Mouse (Mus musculus): ENCODE results near the gene Dcaf8. TPM values are rescaled to one million over a fixed set of nuclear protein-coding genes. Genes with fewer than 3 reads are reported as not detected.

The Dcaf8 gene
- polyA plus RNA-seq, 1 experiment = 4.3 TPM

DNA sequence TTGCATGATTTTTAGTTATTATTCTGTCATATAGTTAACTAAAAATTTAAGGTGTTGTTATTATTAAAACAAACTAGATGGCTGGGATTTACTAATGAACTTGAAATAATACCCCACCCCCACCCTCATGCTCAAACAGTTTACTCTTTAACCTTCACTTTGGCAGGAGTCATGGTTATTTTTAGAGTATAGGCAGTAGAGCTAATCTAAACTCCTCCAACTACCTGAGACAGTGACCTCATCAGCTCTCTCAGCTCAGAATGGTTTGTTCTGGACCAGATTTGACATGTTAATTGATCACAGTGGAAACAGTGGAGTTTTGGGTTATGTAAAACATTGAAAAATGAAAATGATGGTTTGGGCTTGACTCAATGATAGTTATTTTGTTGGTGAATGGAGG, 12.6 kb downstream of the Dcaf8 start:
- H3K4me1 ChIP-seq (ENCODE audit: control insufficient read depth) = peaks cover 21% of the 10 kb centered on the region
- TF ChIP-seq GATA1 (IDR thresholded peaks at IDR 0.05; ENCODE audit: low read length) = no peak
- TF ChIP-seq TAL1 (IDR thresholded peaks at IDR 0.05; ENCODE audit: low read length) = no peak

DNA sequence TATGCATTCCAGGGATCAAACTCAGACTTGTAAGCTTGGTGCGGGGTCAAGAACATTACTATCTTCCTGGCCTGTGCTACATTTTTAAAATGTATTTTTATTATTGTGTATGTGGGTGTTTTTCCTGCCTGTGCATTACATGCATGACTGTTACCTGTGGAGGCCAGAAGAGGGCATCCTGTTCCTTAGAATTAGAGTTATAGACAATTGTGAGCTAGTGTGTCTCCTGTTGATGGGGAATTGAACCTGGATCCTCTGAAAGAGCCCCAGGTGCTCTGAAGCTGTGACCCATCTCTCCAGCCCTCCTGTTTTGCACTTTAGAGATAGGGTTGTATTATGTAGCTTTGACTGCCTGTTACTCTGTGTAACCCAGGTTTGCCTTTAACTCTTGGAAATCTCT, 14.1 kb downstream of the Dcaf8 start:
- Histone ChIP-seq H3K9me3 (ENCODE audit: control insufficient read depth, low read length) (no peaks in the 10 kb centered on the region), H3K4me3 (replicated peaks) (no peak overlapping the region), H3K36me3 (ENCODE audit: control insufficient read depth) (peaks cover 77% of the 10 kb centered on the region), H3K27me3 (ENCODE audit: control insufficient read depth) (no peaks in the 10 kb centered on the region), H3K4me1 (ENCODE audit: control insufficient read depth) (peaks cover 17% of the 10 kb centered on the region)
- TF ChIP-seq GATA1 (IDR thresholded peaks at IDR 0.05; ENCODE audit: low read length) (no peak), TAL1 (IDR thresholded peaks at IDR 0.05; ENCODE audit: low read length) (no peak)

More for the DNA sequence above, 12.6 kb downstream of the Dcaf8 start:
- no peaks in the 10 kb centered on the region for H3K9me3 ChIP-seq (ENCODE audit: control insufficient read depth, low read length)
- H3K36me3 ChIP-seq (ENCODE audit: control insufficient read depth) = peaks cover 76% of the 10 kb centered on the region
- no peaks in the 10 kb centered on the region for H3K27me3 ChIP-seq (ENCODE audit: control insufficient read depth)
- H3K4me3 ChIP-seq (replicated peaks) = no peak overlapping the region

DNA sequence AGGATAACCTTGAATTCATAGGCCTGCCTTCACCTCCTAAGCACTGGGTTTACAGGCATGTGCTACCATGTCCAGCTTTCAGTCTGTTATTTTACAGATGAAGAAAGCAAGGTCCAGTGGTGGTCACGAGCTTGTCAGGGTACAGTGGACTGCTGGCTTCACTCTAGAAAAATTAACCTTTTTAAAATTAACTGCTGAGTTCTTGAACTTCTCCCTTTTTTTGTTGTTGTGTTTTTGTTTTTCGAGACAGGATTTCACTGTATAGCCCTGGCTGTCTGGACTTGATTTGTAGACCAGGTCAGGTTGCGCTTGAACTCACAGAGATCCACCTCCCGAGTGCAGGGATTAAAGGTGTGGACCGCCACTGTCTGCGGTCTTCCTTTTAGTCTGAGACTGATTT, 15.1 kb downstream of the Dcaf8 start:
- no peak for TF ChIP-seq GATA1 (IDR thresholded peaks at IDR 0.05; ENCODE audit: low read length)
- TF ChIP-seq TAL1 (IDR thresholded peaks at IDR 0.05; ENCODE audit: low read length) = no peak
- Histone ChIP-seq H3K4me1 (ENCODE audit: control insufficient read depth) (peaks cover 17% of the 10 kb centered on the region), H3K27me3 (ENCODE audit: control insufficient read depth) (no peaks in the 10 kb centered on the region), H3K4me3 (replicated peaks) (no peak overlapping the region), H3K36me3 (ENCODE audit: control insufficient read depth) (peaks cover 87% of the 10 kb centered on the region), H3K9me3 (ENCODE audit: control insufficient read depth, low read length) (no peaks in the 10 kb centered on the region)

DNA sequence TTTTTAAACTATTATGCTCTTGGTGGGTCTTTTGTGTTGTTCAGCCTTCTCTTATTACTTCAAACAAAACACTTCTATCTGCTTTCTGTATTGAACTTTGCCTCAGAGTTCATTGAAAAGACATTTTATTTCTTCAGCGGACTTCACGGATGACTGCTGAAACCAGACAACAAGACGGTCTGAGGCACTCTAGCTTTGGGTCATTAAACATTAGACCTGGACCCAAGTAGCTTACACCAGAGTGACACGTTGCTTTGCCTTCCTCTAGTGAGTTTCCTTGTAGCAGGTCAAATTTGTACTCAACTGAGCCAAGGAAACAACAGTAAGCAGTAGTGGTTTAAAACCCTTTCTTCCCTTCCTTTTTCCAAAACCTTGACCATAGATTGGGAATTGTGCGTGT, 20.0 kb downstream of the Dcaf8 start:
- H3K4me1 ChIP-seq (ENCODE audit: control insufficient read depth) = no peaks in the 10 kb centered on the region; the same call in 1 of the 2 replicates
- TF ChIP-seq GATA1 (IDR thresholded peaks at IDR 0.05; ENCODE audit: low read length) = no peak
- no peak for TF ChIP-seq TAL1 (IDR thresholded peaks at IDR 0.05; ENCODE audit: low read length)
- H3K27me3 ChIP-seq (ENCODE audit: control insufficient read depth) = no peaks in the 10 kb centered on the region
- H3K9me3 ChIP-seq (ENCODE audit: control insufficient read depth, low read length) = no peaks in the 10 kb centered on the region
- peaks cover 98% of the 10 kb centered on the region for H3K36me3 ChIP-seq (ENCODE audit: control insufficient read depth)
- no peak overlapping the region for H3K4me3 ChIP-seq (replicated peaks)

DNA sequence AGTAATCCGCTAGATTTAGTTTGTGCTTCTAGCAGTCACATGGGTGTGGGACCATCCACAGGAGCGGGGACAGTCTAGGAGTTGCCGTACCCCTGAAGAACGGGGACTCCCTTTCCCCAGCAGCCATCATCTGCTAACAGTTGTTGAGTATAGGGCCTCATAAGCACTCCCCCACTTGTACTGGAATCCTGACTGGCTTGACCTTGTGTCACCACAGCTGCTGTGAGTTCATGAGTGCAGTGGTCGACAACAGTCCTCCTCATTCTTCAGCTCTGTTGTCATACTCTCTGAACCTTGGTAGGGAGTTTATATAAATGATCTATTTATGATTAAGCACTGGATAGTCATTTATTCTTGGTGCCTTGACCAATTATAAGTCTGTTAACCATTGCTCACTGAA, 21.9 kb downstream of the Dcaf8 start:
- peaks cover 99% of the 10 kb centered on the region for H3K36me3 ChIP-seq (ENCODE audit: control insufficient read depth)
- H3K9me3 ChIP-seq (ENCODE audit: control insufficient read depth, low read length) = no peaks in the 10 kb centered on the region
- TF ChIP-seq GATA1 (IDR thresholded peaks at IDR 0.05; ENCODE audit: low read length) (no peak), TAL1 (IDR thresholded peaks at IDR 0.05; ENCODE audit: low read length) (no peak)
- no peaks in the 10 kb centered on the region for H3K4me1 ChIP-seq (ENCODE audit: control insufficient read depth)
- H3K4me3 ChIP-seq (replicated peaks) = no peak overlapping the region
- no peaks in the 10 kb centered on the region for H3K27me3 ChIP-seq (ENCODE audit: control insufficient read depth)

DNA sequence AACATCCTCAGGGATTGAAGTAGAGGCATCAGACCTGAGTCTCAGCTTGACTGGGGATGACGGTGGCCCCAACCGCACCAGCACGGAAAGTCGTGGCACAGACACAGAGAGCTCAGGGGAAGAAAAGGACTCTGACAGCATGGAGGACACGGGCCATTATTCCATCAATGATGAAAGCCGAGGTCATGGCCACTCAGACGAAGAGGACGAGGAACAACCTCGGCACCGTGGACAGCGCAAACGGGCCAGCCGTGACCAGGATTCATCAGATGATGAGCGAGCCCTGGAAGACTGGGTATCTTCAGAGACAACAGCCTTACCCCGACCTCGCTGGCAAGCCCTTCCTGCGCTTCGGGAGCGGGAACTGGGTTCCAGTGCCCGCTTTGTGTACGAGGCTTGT, 24.5 kb downstream of the Dcaf8 start:
- no peaks in the 10 kb centered on the region for H3K27me3 ChIP-seq (ENCODE audit: control insufficient read depth)
- no peaks in the 10 kb centered on the region for H3K9me3 ChIP-seq (ENCODE audit: control insufficient read depth, low read length)
- TF ChIP-seq TAL1 (IDR thresholded peaks at IDR 0.05; ENCODE audit: low read length) = no peak
- no peak for TF ChIP-seq GATA1 (IDR thresholded peaks at IDR 0.05; ENCODE audit: low read length)
- no peak overlapping the region for H3K4me3 ChIP-seq (replicated peaks)
- H3K4me1 ChIP-seq (ENCODE audit: control insufficient read depth) = no peaks in the 10 kb centered on the region
- peaks cover 98% of the 10 kb centered on the region for H3K36me3 ChIP-seq (ENCODE audit: control insufficient read depth)

DNA sequence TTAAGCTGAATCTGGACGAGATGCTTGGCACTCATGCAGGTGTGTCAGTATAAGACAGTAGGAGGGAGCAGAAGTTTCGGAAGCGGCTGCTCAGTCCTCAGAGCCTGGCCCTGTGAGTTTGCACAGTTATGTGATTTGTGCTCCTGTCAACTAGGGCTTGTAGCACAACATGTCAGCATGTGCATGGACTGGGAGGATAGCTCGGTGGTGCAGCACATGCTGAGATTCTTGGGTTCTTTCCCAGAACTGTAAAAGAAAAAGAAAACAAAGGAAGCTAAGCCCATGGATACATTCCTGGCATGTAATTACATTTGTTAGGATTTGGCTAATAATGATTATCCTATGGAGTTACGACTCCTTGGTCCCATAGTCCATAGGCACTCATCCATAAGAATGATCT, 25.3 kb downstream of the Dcaf8 start:
- no peaks in the 10 kb centered on the region for H3K27me3 ChIP-seq (ENCODE audit: control insufficient read depth)
- no peak overlapping the region for H3K4me3 ChIP-seq (replicated peaks)
- TF ChIP-seq TAL1 (IDR thresholded peaks at IDR 0.05; ENCODE audit: low read length) (no peak), GATA1 (IDR thresholded peaks at IDR 0.05; ENCODE audit: low read length) (no peak)
- H3K4me1 ChIP-seq (ENCODE audit: control insufficient read depth) = no peaks in the 10 kb centered on the region
- peaks cover 98% of the 10 kb centered on the region for H3K36me3 ChIP-seq (ENCODE audit: control insufficient read depth)
- no peaks in the 10 kb centered on the region for H3K9me3 ChIP-seq (ENCODE audit: control insufficient read depth, low read length)

DNA sequence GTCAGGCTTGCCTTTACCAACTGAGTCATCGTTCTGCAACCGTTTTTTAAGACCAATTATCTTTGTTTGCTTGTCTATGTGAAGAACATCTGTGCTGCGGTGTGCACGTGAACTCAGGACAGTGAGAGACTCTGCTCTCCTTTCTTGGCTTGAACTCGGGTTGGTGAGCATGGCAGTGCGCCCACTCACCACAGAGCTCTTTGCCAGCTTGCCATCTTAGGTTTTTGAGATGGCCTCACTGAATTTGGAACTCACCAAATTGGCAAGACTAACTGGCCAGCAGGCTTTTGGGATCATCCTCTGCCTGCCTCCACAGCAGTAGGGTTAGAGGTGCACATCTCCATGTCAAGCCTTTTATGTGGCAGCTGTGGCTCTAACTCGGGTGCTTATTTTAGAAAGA, 29.9 kb downstream of the Dcaf8 start:
- Histone ChIP-seq H3K27me3 (ENCODE audit: control insufficient read depth) (no peaks in the 10 kb centered on the region), H3K4me1 (ENCODE audit: control insufficient read depth) (peaks cover 6% of the 10 kb centered on the region), H3K9me3 (ENCODE audit: control insufficient read depth, low read length) (no peaks in the 10 kb centered on the region), H3K36me3 (ENCODE audit: control insufficient read depth) (peaks cover 99% of the 10 kb centered on the region), H3K4me3 (replicated peaks) (no peak overlapping the region)
- TF ChIP-seq GATA1 (IDR thresholded peaks at IDR 0.05; ENCODE audit: low read length) (no peak), TAL1 (IDR thresholded peaks at IDR 0.05; ENCODE audit: low read length) (no peak)

DNA sequence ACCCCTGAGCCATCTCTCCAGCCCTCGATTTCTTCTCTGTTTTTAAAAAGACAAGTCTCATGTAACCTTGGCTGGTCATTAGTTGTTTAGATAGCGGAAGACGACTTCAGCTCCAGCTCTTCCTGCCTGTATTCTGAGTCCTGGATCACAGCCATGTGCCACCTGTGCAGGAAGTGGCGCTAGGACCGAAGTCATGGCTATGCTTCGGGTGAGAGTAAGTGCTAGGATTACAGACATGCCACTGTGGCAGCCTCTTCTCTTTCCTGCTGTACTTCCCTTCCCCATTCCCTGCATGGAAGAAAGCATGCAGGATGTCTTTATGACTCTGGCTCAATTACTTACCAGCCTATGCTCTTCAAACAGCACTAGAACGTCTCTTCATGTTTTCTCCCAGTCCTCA, 31.2 kb downstream of the Dcaf8 start:
- peaks cover 93% of the 10 kb centered on the region for H3K36me3 ChIP-seq (ENCODE audit: control insufficient read depth)
- H3K9me3 ChIP-seq (ENCODE audit: control insufficient read depth, low read length) = no peaks in the 10 kb centered on the region
- no peak overlapping the region for H3K4me3 ChIP-seq (replicated peaks)
- TF ChIP-seq TAL1 (IDR thresholded peaks at IDR 0.05; ENCODE audit: low read length) = no peak
- no peak for TF ChIP-seq GATA1 (IDR thresholded peaks at IDR 0.05; ENCODE audit: low read length)
- H3K4me1 ChIP-seq (ENCODE audit: control insufficient read depth) = peaks cover 12% of the 10 kb centered on the region
- H3K27me3 ChIP-seq (ENCODE audit: control insufficient read depth) = no peaks in the 10 kb centered on the region

DNA sequence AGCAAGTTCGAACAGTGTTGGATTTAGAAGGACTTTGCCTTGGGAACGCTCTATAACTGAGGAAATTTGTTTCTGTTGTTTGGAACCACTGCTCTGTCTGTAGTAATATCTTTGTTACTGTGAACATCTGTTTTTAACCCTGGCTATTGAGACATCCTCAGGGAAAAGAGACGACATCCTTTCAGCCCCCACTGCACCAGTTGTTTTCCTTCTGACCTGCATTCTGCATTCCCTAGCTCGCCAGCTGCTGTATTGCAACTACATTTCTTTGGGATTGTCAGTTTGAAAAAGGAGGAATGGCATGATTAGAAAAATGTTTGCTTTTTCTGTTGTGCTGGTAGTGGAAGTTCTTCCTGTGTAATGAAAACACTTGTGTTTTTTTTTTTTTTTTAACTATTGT, 33.0 kb downstream of the Dcaf8 start:
- H3K4me3 ChIP-seq (replicated peaks) = no peak overlapping the region
- H3K36me3 ChIP-seq (ENCODE audit: control insufficient read depth) = peaks cover 91% of the 10 kb centered on the region
- TF ChIP-seq TAL1 (IDR thresholded peaks at IDR 0.05; ENCODE audit: low read length) (no peak), GATA1 (IDR thresholded peaks at IDR 0.05; ENCODE audit: low read length) (no peak)
- H3K27me3 ChIP-seq (ENCODE audit: control insufficient read depth) = no peaks in the 10 kb centered on the region
- H3K9me3 ChIP-seq (ENCODE audit: control insufficient read depth, low read length) = no peaks in the 10 kb centered on the region
- peaks cover 13% of the 10 kb centered on the region for H3K4me1 ChIP-seq (ENCODE audit: control insufficient read depth)

Measured in erythroblast, embryonic 14.5 days (primary cell).